Mouse (Mus musculus): ENCODE data around the gene Macf1. TPM values are rescaled to one million over a fixed set of nuclear protein-coding genes. Genes with fewer than 3 reads are reported as not detected.

Macf1 gene
- polyA plus RNA-seq, 1 experiment from 2014 or later = 114 TPM

- Histone ChIP-seq H3K27ac (ENCODE audit: low read depth, low read length) (no peak overlapping the region), H3K4me1 (replicated peaks; ENCODE audit: control insufficient read depth, insufficient read depth, low read length) (peaks cover 4% of the 10 kb centered on the region), H3K27me3 (ENCODE audit: control insufficient read depth, insufficient read depth, low read length) (no peaks in the 10 kb centered on the region), H3K9ac (ENCODE audit: low read depth, low read length) (no peak overlapping the region), H3K4me3 (ENCODE audit: low read depth, low read length) (no peak overlapping the region; the same call in 1 of the 2 replicates), H3K9me3 (ENCODE audit: control insufficient read depth, low read length) (no peaks in the 10 kb centered on the region), H3K4me2 (replicated peaks; ENCODE audit: low read depth, low read length) (no peak overlapping the region), H3K36me3 (ENCODE audit: control insufficient read depth, insufficient read depth, low read length) (no peaks in the 10 kb centered on the region)
- WGBS = 72% methylated on average over 7 of the region's 7 CpGs
- no peak for ATAC-seq (ENCODE audit: low FRiP score)
- DNase-seq (ENCODE audit: low spot score) = no peak
Observed at GRCm38 (mm10) chr4:123685046-123685445, 886 bp upstream of the Macf1 start.

- H3K27me3 ChIP-seq (ENCODE audit: control insufficient read depth, insufficient read depth, low read length) = no peaks in the 10 kb centered on the region
- no peak overlapping the region for H3K27ac ChIP-seq (ENCODE audit: low read depth, low read length)
- no peaks in the 10 kb centered on the region for H3K36me3 ChIP-seq (ENCODE audit: control insufficient read depth, insufficient read depth, low read length)
- no peak for DNase-seq (ENCODE audit: low spot score)
- peaks cover 4% of the 10 kb centered on the region for H3K4me1 ChIP-seq (replicated peaks; ENCODE audit: control insufficient read depth, insufficient read depth, low read length)
- 81% methylated on average over 8 of the region's 8 CpGs for WGBS
- no peak overlapping the region for H3K4me2 ChIP-seq (replicated peaks; ENCODE audit: low read depth, low read length)
- no peak overlapping the region for H3K9ac ChIP-seq (ENCODE audit: low read depth, low read length)
- H3K4me3 ChIP-seq (ENCODE audit: low read depth, low read length) = no peak overlapping the region
- no peak for ATAC-seq (ENCODE audit: low FRiP score)
- H3K9me3 ChIP-seq (ENCODE audit: control insufficient read depth, low read length) = no peaks in the 10 kb centered on the region
Observed at GRCm38 (mm10) chr4:123682291-123682690, 1.9 kb downstream of the Macf1 start.

- DNase-seq (ENCODE audit: low spot score) (no peak), ATAC-seq (ENCODE audit: low FRiP score) (no peak)
- Histone ChIP-seq H3K4me2 (replicated peaks; ENCODE audit: low read depth, low read length) (no peak overlapping the region), H3K4me1 (replicated peaks; ENCODE audit: control insufficient read depth, insufficient read depth, low read length) (peaks cover 8% of the 10 kb centered on the region), H3K4me3 (ENCODE audit: low read depth, low read length) (no peak overlapping the region), H3K9me3 (ENCODE audit: control insufficient read depth, low read length) (no peaks in the 10 kb centered on the region), H3K36me3 (ENCODE audit: control insufficient read depth, insufficient read depth, low read length) (no peaks in the 10 kb centered on the region), H3K27ac (ENCODE audit: low read depth, low read length) (no peak overlapping the region), H3K9ac (ENCODE audit: low read depth, low read length) (no peak overlapping the region), H3K27me3 (ENCODE audit: control insufficient read depth, insufficient read depth, low read length) (no peaks in the 10 kb centered on the region)
- 61% methylated on average over 7 of the region's 7 CpGs for WGBS
Observed at GRCm38 (mm10) chr4:123680962-123681361, 3.2 kb downstream of the Macf1 start.

GRCm38 (mm10) chr4:123677060-123677804 is 6.9 kb downstream of the Macf1 start:
- Histone ChIP-seq H3K27ac (ENCODE audit: low read depth, low read length) (peak overlapping the region; percentile 61), H3K9me3 (ENCODE audit: control insufficient read depth, low read length) (no peaks in the 10 kb centered on the region), H3K9ac (ENCODE audit: low read depth, low read length) (no peak overlapping the region), H3K36me3 (ENCODE audit: control insufficient read depth, insufficient read depth, low read length) (no peaks in the 10 kb centered on the region), H3K4me3 (ENCODE audit: low read depth, low read length) (no peak overlapping the region), H3K27me3 (ENCODE audit: control insufficient read depth, insufficient read depth, low read length) (no peaks in the 10 kb centered on the region), H3K4me2 (replicated peaks; ENCODE audit: low read depth, low read length) (no peak overlapping the region), H3K4me1 (replicated peaks; ENCODE audit: control insufficient read depth, insufficient read depth, low read length) (0 out of 2 replicates have a peak, but pooled peaks cover 4% of the 10 kb centered on the region)
- 28% methylated on average over 10 of the region's 10 CpGs for WGBS
- ATAC-seq (ENCODE audit: low FRiP score) (no peak), DNase-seq (ENCODE audit: low spot score) (peak; percentile 39)

- no peak overlapping the region for H3K27ac ChIP-seq (ENCODE audit: low read depth, low read length)
- peak; percentile 46 for DNase-seq (ENCODE audit: low spot score)
- ATAC-seq (ENCODE audit: low FRiP score) = no peak; the same call in 1 of the 2 replicates
Observed at GRCm38 (mm10) chr4:123670598-123670997, 13.6 kb downstream of the Macf1 start.

DNA sequence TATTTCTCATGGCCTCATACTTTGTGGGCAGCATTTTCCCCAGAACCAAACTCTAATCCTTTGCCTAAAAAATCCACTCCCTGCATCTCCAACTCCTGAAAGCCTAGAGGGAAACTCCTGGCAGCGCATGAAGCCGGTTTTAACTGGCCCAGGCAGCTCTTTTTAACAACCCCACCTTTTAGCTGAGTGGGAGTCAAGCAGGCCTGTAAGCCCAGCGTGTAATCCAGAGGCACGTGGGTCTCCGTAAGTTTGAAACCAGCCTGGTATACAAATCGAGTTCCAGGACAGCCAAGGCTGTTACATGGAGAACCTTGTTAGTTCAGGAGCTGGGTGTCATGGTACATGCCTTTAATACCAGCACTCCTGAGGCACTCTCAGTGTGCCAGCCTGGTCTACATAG is 14.5 kb downstream of the Macf1 start:
- H3K9ac ChIP-seq (ENCODE audit: low read depth, low read length) = no peak overlapping the region
- no peak overlapping the region for H3K4me2 ChIP-seq (replicated peaks; ENCODE audit: low read depth, low read length)
- no peaks in the 10 kb centered on the region for H3K36me3 ChIP-seq (ENCODE audit: control insufficient read depth, insufficient read depth, low read length)
- H3K27ac ChIP-seq (ENCODE audit: low read depth, low read length) = no peak overlapping the region
- H3K4me1 ChIP-seq (replicated peaks; ENCODE audit: control insufficient read depth, insufficient read depth, low read length) = peaks cover 2% of the 10 kb centered on the region
- ATAC-seq (ENCODE audit: low FRiP score) = no peak
- 78% methylated on average over 6 of the region's 6 CpGs for WGBS
- H3K27me3 ChIP-seq (ENCODE audit: control insufficient read depth, insufficient read depth, low read length) = no peaks in the 10 kb centered on the region
- H3K9me3 ChIP-seq (ENCODE audit: control insufficient read depth, low read length) = no peaks in the 10 kb centered on the region
- H3K4me3 ChIP-seq (ENCODE audit: low read depth, low read length) = no peak overlapping the region
- DNase-seq (ENCODE audit: low spot score) = no peak

More at GRCm38 (mm10) chr4:123670598-123670997, 13.6 kb downstream of the Macf1 start:
- Histone ChIP-seq H3K36me3 (ENCODE audit: control insufficient read depth, insufficient read depth, low read length) (no peaks in the 10 kb centered on the region), H3K4me2 (replicated peaks; ENCODE audit: low read depth, low read length) (no peak overlapping the region), H3K9ac (ENCODE audit: low read depth, low read length) (no peak overlapping the region), H3K4me1 (replicated peaks; ENCODE audit: control insufficient read depth, insufficient read depth, low read length) (peaks cover 2% of the 10 kb centered on the region), H3K9me3 (ENCODE audit: control insufficient read depth, low read length) (no peaks in the 10 kb centered on the region), H3K4me3 (ENCODE audit: low read depth, low read length) (no peak overlapping the region), H3K27me3 (ENCODE audit: control insufficient read depth, insufficient read depth, low read length) (no peaks in the 10 kb centered on the region)

DNA sequence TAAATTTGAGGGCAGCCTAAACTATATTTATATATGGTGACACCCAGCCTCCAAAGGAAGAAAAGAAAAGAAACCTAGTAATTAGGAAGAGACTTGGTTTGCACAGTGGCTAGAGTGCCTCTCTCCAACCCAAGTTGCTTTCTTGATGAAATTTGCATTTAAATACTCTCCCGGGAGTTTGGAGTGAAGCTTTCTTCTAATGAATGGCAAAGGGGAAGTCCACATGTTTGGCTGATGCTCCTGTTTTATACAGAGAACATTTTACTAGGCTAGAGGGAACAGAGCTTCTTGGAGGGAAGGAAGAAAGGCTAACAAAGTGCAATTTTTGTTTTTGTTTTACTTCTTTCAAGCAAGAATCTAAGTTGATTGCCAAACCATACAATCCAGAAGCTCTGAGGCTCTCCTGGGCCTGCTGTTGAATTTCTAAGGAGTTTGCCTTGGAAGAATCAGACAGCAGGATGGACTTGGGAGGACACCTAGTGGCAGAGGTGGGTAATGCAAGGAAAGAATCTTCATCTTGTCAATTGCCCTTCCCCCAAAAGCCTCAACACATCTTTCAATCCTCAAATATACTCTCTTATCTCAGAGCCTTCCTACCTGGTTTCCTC is 16.8 kb downstream of the Macf1 start:
- no peaks in the 10 kb centered on the region for H3K9me3 ChIP-seq (ENCODE audit: control insufficient read depth, low read length)
- 19% methylated on average over 1 of the region's 1 CpGs for WGBS
- H3K27me3 ChIP-seq (ENCODE audit: control insufficient read depth, insufficient read depth, low read length) = no peaks in the 10 kb centered on the region
- no peak overlapping the region for H3K4me3 ChIP-seq (ENCODE audit: low read depth, low read length)
- no peak overlapping the region for H3K9ac ChIP-seq (ENCODE audit: low read depth, low read length)
- peaks cover 7% of the 10 kb centered on the region for H3K4me1 ChIP-seq (replicated peaks; ENCODE audit: control insufficient read depth, insufficient read depth, low read length)
- H3K36me3 ChIP-seq (ENCODE audit: control insufficient read depth, insufficient read depth, low read length) = no peaks in the 10 kb centered on the region
- H3K4me2 ChIP-seq (replicated peaks; ENCODE audit: low read depth, low read length) = no peak overlapping the region
- DNase-seq (ENCODE audit: low spot score) (peak; percentile 91), ATAC-seq (ENCODE audit: low FRiP score) (no peak)
- H3K27ac ChIP-seq (ENCODE audit: low read depth, low read length) = no peak overlapping the region

DNA sequence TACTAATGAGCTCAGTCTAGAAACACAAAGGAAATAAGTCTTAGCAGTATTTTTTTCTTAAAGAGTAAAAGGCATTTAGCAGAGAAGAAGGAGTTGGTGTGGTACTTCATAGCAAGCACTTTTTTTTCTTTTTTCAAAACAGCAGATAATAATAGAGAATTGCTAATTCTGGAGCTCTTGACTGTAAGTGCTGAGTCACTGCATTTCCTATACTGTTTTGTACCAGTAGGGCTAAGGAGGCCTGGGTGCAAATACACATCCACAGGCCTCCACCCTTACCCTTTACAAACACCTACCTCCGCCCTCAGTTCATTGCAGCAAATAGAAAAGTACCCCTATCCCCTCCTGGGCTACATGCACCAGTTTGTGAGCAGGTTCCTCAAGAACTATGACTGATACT is 17.6 kb downstream of the Macf1 start:
- H3K4me2 ChIP-seq (replicated peaks; ENCODE audit: low read depth, low read length) = no peak overlapping the region
- H3K27ac ChIP-seq (ENCODE audit: low read depth, low read length) = no peak overlapping the region; the same call in 1 of the 2 replicates
- WGBS = 86% methylated on average over 1 of the region's 1 CpGs
- H3K4me1 ChIP-seq (replicated peaks; ENCODE audit: control insufficient read depth, insufficient read depth, low read length) = peaks cover 7% of the 10 kb centered on the region
- no peaks in the 10 kb centered on the region for H3K36me3 ChIP-seq (ENCODE audit: control insufficient read depth, insufficient read depth, low read length)
- DNase-seq (ENCODE audit: low spot score) = peak; percentile 14
- no peak overlapping the region for H3K9ac ChIP-seq (ENCODE audit: low read depth, low read length)
- no peaks in the 10 kb centered on the region for H3K9me3 ChIP-seq (ENCODE audit: control insufficient read depth, low read length)
- ATAC-seq (ENCODE audit: low FRiP score) = no peak
- H3K4me3 ChIP-seq (ENCODE audit: low read depth, low read length) = no peak overlapping the region
- no peaks in the 10 kb centered on the region for H3K27me3 ChIP-seq (ENCODE audit: control insufficient read depth, insufficient read depth, low read length)
